Mouse (Mus musculus): ENCODE measurements around the gene Atp2a1.

GRCm38 (mm10) chr7:126428154-126428553, 34.8 kb downstream of the Atp2a1 start:
- TF ChIP-seq ZNF384 (IDR thresholded peaks at IDR 0.05; ENCODE audit: low read depth, low read length) (no peak), ZC3H11A (IDR thresholded peaks at IDR 0.05; ENCODE audit: borderline replicate concordance, low read depth, low read length) (no peak)
